Mouse (Mus musculus) embryonic facial prominence, embryonic 15.5 days (tissue): Measurements from ENCODE around the gene Cpsf4l. TPM values are rescaled to one million over a fixed set of nuclear protein-coding genes. Genes with fewer than 3 reads are reported as not detected.

Source experiments
- ATAC-seq: fragments of 200-750 bp; cut with Nextera tagmentation; 2 replicates; pipeline ENCODE4 v1.8.0; 2017; ENCODE audit warnings: low read depth, moderate TSS enrichment; ENCODE audit not compliant: insufficient number of reproducible peaks, low FRiP score, low TSS enrichment
- H3K27ac ChIP-seq: fragments of 300-500 bp; sonication (generic); replicated peaks from 2 replicates; pipeline ENCODE4 v1.5.1; 2015; ENCODE audit warnings: mild to moderate bottlenecking, inconsistent platforms
- H3K27me3 ChIP-seq: fragments of 300-500 bp; sonication (generic); 2 replicates; pipeline ENCODE4 v1.6.1; 2015; ENCODE audit warnings: inconsistent platforms
- H3K36me3 ChIP-seq: fragments of 300-500 bp; sonication (generic); 2 replicates; pipeline ENCODE4 v1.6.1; 2015; ENCODE audit warnings: mild to moderate bottlenecking, inconsistent platforms
- H3K4me1 ChIP-seq: fragments of 300-500 bp; sonication (generic); 2 replicates; pipeline ENCODE4 v1.6.1; 2015; ENCODE audit warnings: inconsistent platforms
- H3K4me2 ChIP-seq: fragments of 300-500 bp; sonication (generic); replicated peaks from 2 replicates; pipeline ENCODE4 v1.6.1; 2015; ENCODE audit warnings: mild to moderate bottlenecking, inconsistent platforms
- H3K4me3 ChIP-seq: fragments of 300-500 bp; sonication (generic); replicated peaks from 2 replicates; pipeline ENCODE4 v1.5.1; 2015; ENCODE audit warnings: mild to moderate bottlenecking, inconsistent platforms
- H3K9ac ChIP-seq: fragments of 300-500 bp; sonication (generic); 2 replicates; pipeline ENCODE4 v1.6.1; 2015; ENCODE audit warnings: inconsistent platforms
- H3K9me3 ChIP-seq: fragments of 300-500 bp; sonication (generic); replicated peaks from 2 replicates; pipeline ENCODE4 v1.6.1; 2016; ENCODE audit warnings: inconsistent platforms
- WGBS: fragments of 180-500 bp; shearing (Covaris S2); methylation state at CpG from one replicate; pipeline ENCODE4 v1.1.7; 2015; 5-methylcytosine and 5-hydroxymethylcytosine counted together
- polyA plus RNA-seq: library from polyadenylated mRNA; unstranded; fragments of >200 nt; fragmentation: Nextera tagmentation; extraction: Ambion mirVana; gene quantifications from 2 replicates; pipeline ENCODE4 v1.2.1, GENCODE M21; 2015

Cpsf4l gene
- 1.6 and 2.1 TPM in 2 replicates for polyA plus RNA-seq

GRCm38 (mm10) chr11:113709731-113710256 lies at the start of gene Cpsf4l:
Gene Cpsf4l, minus strand, starts transcription at chr11:113710017.
- Histone ChIP-seq H3K4me2 (0 out of 2 replicates have a peak within 1 kb of the TSS, but pooled peaks have one; percentile 8), H3K36me3 (no peaks in the 10 kb centered on the region), H3K27ac (peak within 1 kb of the TSS; percentile 83), H3K9me3 (no peaks in the 10 kb centered on the region), H3K27me3 (no peaks in the 10 kb centered on the region), H3K4me1 (peaks cover 25% of the 10 kb centered on the region), H3K9ac (no peak within 1 kb of the TSS), H3K4me3 (no peak within 1 kb of the TSS)
- peak; percentile 41; the same call in 1 of the 2 replicates for ATAC-seq
- WGBS, result 8% methylated on average over 11 of the region's 11 CpGs

GRCm38 (mm10) chr11:113758851-113759250 lies 49.0 kb upstream of the Cpsf4l start:
- Histone ChIP-seq H3K27ac (no peak overlapping the region), H3K9ac (no peak overlapping the region), H3K9me3 (no peaks in the 10 kb centered on the region), H3K27me3 (no peaks in the 10 kb centered on the region), H3K36me3 (no peaks in the 10 kb centered on the region), H3K4me2 (no peak overlapping the region), H3K4me1 (peaks cover 34% of the 10 kb centered on the region), H3K4me3 (no peak overlapping the region)
- ATAC-seq, result no peak
- 90% methylated on average over 5 of the region's 5 CpGs for WGBS

- WGBS, result 78% methylated on average over 12 of the region's 12 CpGs
Observed at GRCm38 (mm10) chr11:113756578-113756977, 46.8 kb upstream of the Cpsf4l start.

GRCm38 (mm10) chr11:113755878-113756277 lies 46.1 kb upstream of the Cpsf4l start:
- no peaks in the 10 kb centered on the region for H3K36me3 ChIP-seq
- ATAC-seq, result no peak
- no peaks in the 10 kb centered on the region for H3K27me3 ChIP-seq
- no peak overlapping the region for H3K9ac ChIP-seq
- no peak overlapping the region for H3K4me3 ChIP-seq
- 83% methylated on average over 14 of the region's 14 CpGs for WGBS
- H3K27ac ChIP-seq, result no peak overlapping the region
- H3K4me1 ChIP-seq, result peaks cover 35% of the 10 kb centered on the region
- H3K9me3 ChIP-seq, result no peaks in the 10 kb centered on the region
- H3K4me2 ChIP-seq, result no peak overlapping the region

More at GRCm38 (mm10) chr11:113756578-113756977, 46.8 kb upstream of the Cpsf4l start:
- Histone ChIP-seq H3K4me3 (no peak overlapping the region), H3K9me3 (no peaks in the 10 kb centered on the region), H3K9ac (no peak overlapping the region), H3K27ac (no peak overlapping the region), H3K36me3 (no peaks in the 10 kb centered on the region), H3K4me1 (peaks cover 35% of the 10 kb centered on the region), H3K27me3 (no peaks in the 10 kb centered on the region), H3K4me2 (no peak overlapping the region)
- ATAC-seq, result no peak

- Histone ChIP-seq H3K4me2 (no peak overlapping the region), H3K4me1 (peaks cover 31% of the 10 kb centered on the region), H3K9ac (no peak overlapping the region), H3K36me3 (no peaks in the 10 kb centered on the region), H3K4me3 (no peak overlapping the region), H3K27me3 (no peaks in the 10 kb centered on the region), H3K27ac (peak overlapping the region; percentile 31; the same call in 1 of the 2 replicates), H3K9me3 (no peaks in the 10 kb centered on the region)
- no peak for ATAC-seq
- WGBS, result 46% methylated on average over 9 of the region's 9 CpGs
Observed at GRCm38 (mm10) chr11:113754845-113755244, 45.0 kb upstream of the Cpsf4l start.

- Histone ChIP-seq H3K4me1 (peaks cover 51% of the 10 kb centered on the region), H3K4me3 (no peak overlapping the region)
Observed at GRCm38 (mm10) chr11:113752685-113753430, 43.0 kb upstream of the Cpsf4l start.

GRCm38 (mm10) chr11:113752158-113752661 lies 42.4 kb upstream of the Cpsf4l start:
- no peaks in the 10 kb centered on the region for H3K27me3 ChIP-seq
- H3K9me3 ChIP-seq, result no peaks in the 10 kb centered on the region
- 0 out of 2 replicates have a peak, but pooled peaks cover 3% of the 10 kb centered on the region for H3K36me3 ChIP-seq
- H3K4me3 ChIP-seq, result peak overlapping the region; percentile 84
- 20% methylated on average over 15 of the region's 15 CpGs for WGBS
- H3K9ac ChIP-seq, result peak overlapping the region; percentile 35
- ATAC-seq, result no peak
- H3K4me1 ChIP-seq, result peaks cover 57% of the 10 kb centered on the region
- peak overlapping the region; percentile 99 for H3K27ac ChIP-seq
- H3K4me2 ChIP-seq, result peak overlapping the region; percentile 78

More at GRCm38 (mm10) chr11:113752685-113753430, 43.0 kb upstream of the Cpsf4l start:
- H3K4me2 ChIP-seq, result no peak overlapping the region
- no peaks in the 10 kb centered on the region for H3K27me3 ChIP-seq
- no peaks in the 10 kb centered on the region for H3K9me3 ChIP-seq
- H3K9ac ChIP-seq, result no peak overlapping the region
- no peak for ATAC-seq
- H3K36me3 ChIP-seq, result 0 out of 2 replicates have a peak, but pooled peaks cover 3% of the 10 kb centered on the region
- WGBS, result 92% methylated on average over 10 of the region's 10 CpGs
- 0 out of 2 replicates have a peak overlapping the region, but pooled peaks have one; percentile 99 for H3K27ac ChIP-seq

GRCm38 (mm10) chr11:113751484-113752084 lies 41.8 kb upstream of the Cpsf4l start, which contains the start of gene Cdc42ep4:
Gene Cdc42ep4, minus strand, starts transcription at chr11:113751881.
- under 1% methylated on average over 44 of the region's 44 CpGs for WGBS
- peak within 1 kb of the TSS; percentile 99 for H3K27ac ChIP-seq
- H3K4me2 ChIP-seq, result peak within 1 kb of the TSS; percentile 78
- H3K9me3 ChIP-seq, result no peaks in the 10 kb centered on the region
- H3K27me3 ChIP-seq, result no peaks in the 10 kb centered on the region
- H3K4me3 ChIP-seq, result peak within 1 kb of the TSS; percentile 84
- peak; percentile 89 for ATAC-seq
- peak within 1 kb of the TSS; percentile 84 for H3K9ac ChIP-seq
- 0 out of 2 replicates have a peak, but pooled peaks cover 3% of the 10 kb centered on the region for H3K36me3 ChIP-seq
- peaks cover 61% of the 10 kb centered on the region for H3K4me1 ChIP-seq

- H3K4me1 ChIP-seq, result peaks cover 66% of the 10 kb centered on the region
- peak overlapping the region; percentile 84 for H3K9ac ChIP-seq
- H3K36me3 ChIP-seq, result 0 out of 2 replicates have a peak, but pooled peaks cover 3% of the 10 kb centered on the region
- under 1% methylated on average over 66 of the region's 67 CpGs for WGBS
- H3K27ac ChIP-seq, result peak overlapping the region; percentile 99
- H3K4me2 ChIP-seq, result peak overlapping the region; percentile 78
- H3K27me3 ChIP-seq, result no peaks in the 10 kb centered on the region
- peak overlapping the region; percentile 84 for H3K4me3 ChIP-seq
- ATAC-seq, result peak; percentile 63
- H3K9me3 ChIP-seq, result no peaks in the 10 kb centered on the region
Observed at GRCm38 (mm10) chr11:113750571-113751483, 41.0 kb upstream of the Cpsf4l start.

GRCm38 (mm10) chr11:113749749-113750351 lies 40.0 kb upstream of the Cpsf4l start:
- peaks cover 56% of the 10 kb centered on the region for H3K4me1 ChIP-seq
- no peaks in the 10 kb centered on the region for H3K27me3 ChIP-seq
- peak overlapping the region; percentile 84 for H3K9ac ChIP-seq
- H3K36me3 ChIP-seq, result 0 out of 2 replicates have a peak, but pooled peaks cover 3% of the 10 kb centered on the region
- ATAC-seq, result no peak; the same call in 1 of the 2 replicates
- H3K9me3 ChIP-seq, result no peaks in the 10 kb centered on the region
- peak overlapping the region; percentile 99 for H3K27ac ChIP-seq
- WGBS, result 5% methylated on average over 9 of the region's 9 CpGs
- peak overlapping the region; percentile 84 for H3K4me3 ChIP-seq
- H3K4me2 ChIP-seq, result peak overlapping the region; percentile 78
